Mouse (Mus musculus) liver, embryonic 14.5 days (tissue): ENCODE measurements around the gene Ptpn13.

Experiments used
- CTCF ChIP-seq: IDR thresholded peaks from 2 replicates; pipeline ENCODE4 v1.5.1; 2016; ENCODE audit warnings: antibody characterized with exemption, low read depth, control low read depth
- EP300 ChIP-seq: IDR thresholded peaks from 2 replicates; pipeline ENCODE4 v1.6.1; 2016; ENCODE audit warnings: antibody characterized with exemption, low read depth

DNA sequence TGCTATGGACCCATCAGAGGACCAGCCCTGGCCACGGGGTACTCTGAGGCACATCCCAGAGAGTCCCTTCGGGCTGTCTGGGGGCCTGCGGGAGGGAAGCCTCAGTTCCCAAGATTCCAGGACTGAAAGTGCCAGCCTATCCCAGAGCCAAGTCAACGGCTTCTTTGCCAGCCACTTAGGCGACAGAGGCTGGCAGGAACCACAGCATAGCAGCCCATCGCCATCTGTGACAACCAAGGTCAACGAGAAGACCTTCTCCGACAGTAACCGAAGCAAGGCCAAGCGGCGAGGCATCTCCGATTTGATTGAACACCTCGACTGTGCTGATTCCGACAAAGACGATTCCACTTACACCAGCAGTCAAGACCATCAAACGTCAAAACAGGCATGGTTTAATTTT is 129.8 kb downstream of the Ptpn13 start:
- TF ChIP-seq CTCF: no peak
- no peak for TF ChIP-seq EP300
